Mouse (Mus musculus): Measurements from ENCODE around the gene Fam129b.

Gene Fam129b

GRCm38 (mm10) chr2:32860799-32861198 lies 15.1 kb upstream of the Fam129b start:
- no peak for DNase-seq

DNA sequence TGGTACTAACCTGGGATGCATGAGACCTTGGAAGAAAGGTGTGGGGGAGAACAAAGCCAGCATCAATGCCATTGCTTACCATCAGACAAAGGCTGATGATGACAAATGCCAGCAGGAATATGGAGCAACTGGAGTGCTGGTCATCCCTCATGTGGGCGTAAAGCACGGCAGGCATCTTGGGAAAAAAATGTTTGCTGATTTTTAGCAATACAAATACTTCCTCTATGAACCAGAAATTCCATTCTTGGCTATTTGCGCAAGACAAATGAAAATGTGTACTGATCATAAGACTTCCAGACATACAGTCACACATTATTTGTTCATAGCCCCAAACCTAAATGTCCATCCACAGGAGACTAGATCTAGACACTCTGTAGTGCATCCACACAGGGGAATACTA lies 12.6 kb upstream of the Fam129b start:
- DNase-seq = no peak

- DNase-seq = no peak
Observed at GRCm38 (mm10) chr2:32864755-32865154, 11.2 kb upstream of the Fam129b start.

- peak; percentile 62 to 73 for DNase-seq
Observed at GRCm38 (mm10) chr2:32867354-32867753, 8.6 kb upstream of the Fam129b start.

GRCm38 (mm10) chr2:32869721-32870274 lies 6.1 kb upstream of the Fam129b start:
- peak; percentile 85 to 91 for DNase-seq

- DNase-seq = peak; percentile 76 to 81
Observed at GRCm38 (mm10) chr2:32870275-32871100, 5.4 kb upstream of the Fam129b start.

GRCm38 (mm10) chr2:32874070-32874469 lies 1.8 kb upstream of the Fam129b start:
- peak; percentile 29 to 62 for DNase-seq

GRCm38 (mm10) chr2:32874951-32875674 lies 801 bp upstream of the Fam129b start:
- peak; percentile 64 to 69 for DNase-seq

DNA sequence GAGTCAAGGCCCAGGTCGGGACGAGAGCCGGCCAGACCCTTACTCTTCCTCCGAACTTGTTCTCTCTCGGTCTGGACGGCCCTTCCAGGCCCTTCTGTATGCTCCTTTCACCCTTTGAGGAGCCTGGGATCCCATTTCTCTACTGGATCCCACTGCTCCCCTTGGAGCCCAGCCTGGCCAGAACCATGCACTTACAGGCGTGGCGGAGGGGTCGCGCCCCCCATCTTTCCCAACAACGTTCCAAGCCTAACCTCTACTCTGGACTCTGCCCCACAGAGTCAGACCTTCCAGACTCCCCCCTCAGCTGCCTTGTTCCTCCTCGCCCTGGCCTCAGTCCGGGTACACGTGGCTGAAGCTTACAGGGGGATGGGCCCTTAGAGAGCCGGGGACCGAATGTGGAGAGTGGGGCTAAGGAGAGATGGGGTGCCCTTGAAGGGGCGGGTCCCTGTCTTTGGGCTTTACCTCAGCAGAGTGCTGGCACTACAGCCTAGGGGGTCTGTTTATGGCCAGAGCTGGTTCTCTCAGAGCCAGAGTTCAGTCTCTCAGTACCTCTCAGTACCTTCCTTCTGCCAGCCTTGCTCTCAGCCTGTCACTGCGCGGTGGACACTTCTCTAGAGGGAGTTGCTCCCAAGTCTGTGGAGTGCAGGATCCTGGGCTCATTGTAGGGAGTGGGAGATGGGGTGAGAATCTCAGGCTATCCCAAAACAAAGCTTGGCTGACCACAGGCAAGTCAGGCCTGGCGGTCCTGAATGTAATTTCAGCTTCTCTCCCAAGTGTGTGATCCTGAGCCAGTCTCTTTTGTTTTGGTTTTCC lies 782 bp downstream of the Fam129b start:
- no peak for DNase-seq

DNA sequence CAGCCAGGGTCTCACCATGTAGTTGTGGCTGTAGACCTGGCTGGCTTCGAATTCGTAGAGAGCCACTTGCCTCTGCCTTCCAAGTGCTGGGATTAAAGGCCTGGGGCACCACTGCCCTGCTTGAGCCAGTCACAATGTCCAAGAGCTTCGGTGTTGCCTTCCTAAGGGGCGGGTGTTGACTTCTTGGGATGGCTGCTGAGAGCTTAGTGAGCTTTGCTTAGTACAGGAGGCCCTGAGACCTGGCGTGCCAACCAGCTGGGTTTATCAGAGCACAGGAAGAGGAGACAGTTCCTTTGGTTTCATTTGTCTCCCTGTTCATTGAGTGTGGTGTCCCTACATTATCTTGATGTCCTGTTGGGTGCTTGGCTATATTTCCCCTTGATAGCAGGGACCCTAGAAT lies 1.4 kb downstream of the Fam129b start:
- peak in 1 of 2 experiments; percentile 56 for DNase-seq

DNA sequence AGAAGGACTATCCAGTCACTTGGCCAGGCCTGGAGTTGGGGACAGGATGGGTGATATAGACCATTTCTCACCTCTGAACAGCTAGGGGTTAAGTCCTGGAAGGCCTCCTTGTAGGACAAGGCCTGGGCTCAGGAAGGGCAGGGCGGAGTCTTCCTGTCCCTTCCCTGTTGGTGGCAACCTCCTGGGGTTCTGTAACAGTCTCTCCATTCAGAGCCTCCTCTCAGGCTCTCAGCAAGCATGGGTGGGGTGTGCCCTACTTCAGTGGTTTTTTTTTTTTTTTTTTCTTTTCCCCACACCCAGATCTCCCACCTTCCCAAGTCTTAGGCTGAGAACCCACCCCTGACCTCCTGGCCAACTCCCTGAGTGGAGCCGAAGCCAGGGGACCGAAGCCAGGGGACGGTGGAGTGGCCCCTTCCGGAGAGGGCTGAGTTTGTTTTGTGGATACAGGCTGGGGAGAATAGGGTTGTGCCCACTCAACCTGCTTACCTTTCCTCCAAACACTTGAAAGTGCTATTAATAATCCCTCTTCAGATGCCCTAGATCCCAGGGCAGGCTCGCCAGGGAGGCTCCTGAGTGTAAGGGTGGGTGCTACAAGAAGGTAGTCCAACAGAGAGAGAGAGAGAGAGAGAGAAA lies 2.0 kb downstream of the Fam129b start:
- DNase-seq = peak; percentile 94 to 96

- DNase-seq = peak; percentile 82 to 86
Observed at GRCm38 (mm10) chr2:32878396-32878795, 2.5 kb downstream of the Fam129b start.

GRCm38 (mm10) chr2:32879593-32879992 lies 3.7 kb downstream of the Fam129b start:
- no peak for DNase-seq

GRCm38 (mm10) chr2:32881054-32881453 lies 5.1 kb downstream of the Fam129b start:
- no peak for DNase-seq

DNA sequence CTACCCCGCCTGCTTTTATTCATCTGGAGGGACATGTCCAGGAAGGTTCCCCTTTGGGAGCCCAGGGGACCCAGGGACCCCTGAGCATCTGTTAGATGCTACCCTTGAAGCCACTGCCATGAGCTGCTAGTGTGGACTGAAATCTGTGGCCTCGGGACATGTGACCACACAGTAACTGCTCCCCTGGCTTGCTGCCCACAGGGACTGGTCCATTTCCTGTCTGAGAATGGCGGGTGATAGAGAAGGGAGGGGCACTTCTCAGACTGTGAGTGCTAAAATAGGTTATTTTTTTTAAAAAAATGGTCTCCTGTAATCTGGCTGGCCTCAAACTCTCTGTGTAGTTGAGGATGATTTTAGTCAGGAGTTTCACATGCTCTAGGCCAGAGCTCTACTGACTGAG lies 5.8 kb downstream of the Fam129b start:
- DNase-seq = peak; percentile 87 to 92

DNA sequence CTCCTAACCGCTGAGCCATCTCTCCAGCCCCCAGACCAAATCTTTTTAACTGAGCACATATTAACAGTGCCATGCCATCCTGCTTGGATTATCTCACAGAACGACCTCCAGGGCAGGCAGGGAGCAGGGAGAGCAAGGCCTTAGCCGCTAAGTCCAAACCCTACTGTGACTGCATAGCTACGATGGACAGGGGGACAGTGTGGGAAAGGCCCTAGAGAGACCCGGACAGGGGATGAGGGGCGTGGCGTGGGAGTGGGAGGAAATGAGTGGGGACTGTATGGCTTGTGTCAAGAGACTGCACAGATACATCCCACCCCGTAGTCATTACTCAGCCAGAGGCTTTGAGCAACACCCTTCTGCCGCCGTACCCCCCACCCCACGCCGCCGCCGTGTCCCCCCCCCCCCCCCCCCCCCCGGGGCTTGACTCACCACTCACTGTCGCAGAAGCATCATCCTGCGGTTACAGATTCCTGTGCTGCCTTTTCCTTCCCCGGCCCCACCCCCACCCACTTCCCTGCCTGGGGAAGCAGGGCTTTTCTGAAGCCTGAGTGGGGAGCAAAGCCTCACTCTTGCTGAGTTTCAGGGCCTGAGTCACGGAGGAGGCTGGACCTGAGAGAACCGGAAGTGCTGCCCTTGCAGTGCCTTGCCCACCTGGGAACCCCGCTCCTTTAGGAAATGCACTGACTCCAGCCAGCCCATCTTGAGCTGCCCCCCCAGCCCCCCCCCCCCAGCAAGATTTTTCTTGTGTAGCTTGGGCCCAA lies 6.5 kb downstream of the Fam129b start:
- DNase-seq = peak; percentile 69 to 78

DNA sequence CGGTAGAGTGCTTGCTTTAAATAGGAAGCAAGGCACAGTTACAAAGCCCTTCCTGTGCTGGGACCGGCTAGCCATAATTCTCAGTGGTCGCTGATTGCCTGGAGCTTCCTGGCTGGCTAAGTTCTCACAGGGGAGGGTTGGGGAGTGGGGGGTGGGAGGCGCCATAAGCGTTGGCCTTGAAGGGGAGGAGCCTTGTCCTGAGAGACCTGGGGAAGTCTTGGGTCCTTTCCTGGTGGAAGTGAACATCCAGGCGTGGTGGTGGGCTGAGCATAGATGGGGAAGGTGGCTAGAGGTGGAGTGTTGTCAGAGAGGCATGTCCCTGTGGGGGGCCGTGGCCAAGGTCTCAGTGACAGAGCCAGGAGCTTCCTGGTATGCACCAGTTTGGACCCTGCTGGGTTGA lies 8.8 kb downstream of the Fam129b start:
- no peak for DNase-seq

- DNase-seq = no peak
Observed at GRCm38 (mm10) chr2:32888029-32888428, 12.1 kb downstream of the Fam129b start.

GRCm38 (mm10) chr2:32888551-32888950 lies 12.6 kb downstream of the Fam129b start:
- no peak for DNase-seq

DNA sequence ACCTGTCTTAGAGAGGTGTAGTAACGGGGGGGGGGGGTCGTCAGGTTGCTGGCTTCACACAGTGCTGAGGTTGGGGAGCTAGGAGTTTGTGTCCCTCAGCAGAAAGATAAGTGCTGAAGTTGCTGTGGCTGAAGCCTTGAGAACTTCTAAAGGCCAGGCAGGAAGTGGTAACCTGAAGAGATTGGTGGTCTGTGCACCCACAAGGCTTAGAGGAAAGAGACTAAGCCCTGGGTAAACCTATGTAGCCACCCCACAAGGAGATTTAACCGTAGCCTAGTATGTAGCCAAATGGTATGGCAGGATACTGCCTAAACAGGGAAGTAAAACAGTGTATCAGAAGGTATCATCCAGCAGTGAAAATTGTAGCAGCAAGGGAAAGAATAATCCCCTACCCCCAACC lies 14.4 kb downstream of the Fam129b start:
- DNase-seq = no peak

DNA sequence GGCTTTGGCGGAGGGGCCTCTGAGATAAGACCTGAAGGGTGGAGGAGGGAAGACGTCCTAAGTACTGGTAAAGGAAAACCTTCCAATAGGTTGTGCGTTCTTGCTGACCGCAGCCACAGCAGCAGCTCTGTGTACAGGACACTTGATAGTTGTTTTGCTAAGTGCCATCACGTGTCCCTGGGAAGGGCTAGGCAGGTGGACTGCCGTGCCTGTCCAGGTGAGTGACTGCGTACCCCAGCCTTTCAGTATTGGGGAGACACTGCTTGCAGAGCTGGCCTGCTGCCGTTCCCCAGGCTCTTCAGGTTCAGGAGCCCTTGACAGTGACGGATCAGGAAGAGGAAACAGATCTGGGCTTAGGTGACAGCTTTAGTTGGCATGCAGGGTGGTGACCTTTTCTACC lies 15.4 kb downstream of the Fam129b start:
- DNase-seq = peak; percentile 73 to 83

DNA sequence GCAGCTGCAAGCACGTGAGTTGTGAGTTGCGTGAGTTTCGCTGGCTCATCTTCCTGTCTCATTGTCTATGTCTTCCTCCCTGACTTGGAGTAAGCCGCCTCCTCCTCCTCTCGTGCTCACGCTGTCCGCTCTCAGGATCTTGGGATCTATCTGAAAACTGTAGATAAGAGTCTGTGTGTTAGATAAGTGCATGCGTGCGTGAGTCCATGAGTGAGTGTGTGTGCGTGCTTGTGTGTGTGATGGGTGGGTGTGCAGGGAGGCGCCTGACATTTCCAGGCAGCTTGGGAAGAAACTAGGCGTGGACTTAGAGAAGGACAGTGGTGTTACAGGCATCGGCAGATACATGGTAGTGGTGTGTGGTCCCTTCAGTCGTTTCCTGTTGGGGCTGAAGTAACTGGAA lies 16.6 kb downstream of the Fam129b start:
- DNase-seq = no peak
